Mouse (Mus musculus) erythroblast, embryonic 14.5 days (primary cell): ENCODE results near the gene Tnfsf4.

Experiments used
- GATA1 ChIP-seq: IDR thresholded peaks from 2 replicates; pipeline ENCODE4 v1.6.1; 2012; ENCODE audit warnings: low read length, inconsistent platforms, mixed read lengths
- TAL1 ChIP-seq: IDR thresholded peaks from 3 replicates; pipeline ENCODE4 v1.6.1; 2012; ENCODE audit warnings: low read length, inconsistent platforms, mixed read lengths

GRCm38 (mm10) chr1:161406480-161406879, 11.3 kb downstream of the Tnfsf4 start:
- TF ChIP-seq GATA1 (no peak), TAL1 (no peak)
